Mouse (Mus musculus) testis, adult 2 months (tissue): ENCODE data around the gene Cacna1d. TPM values are rescaled to one million over a fixed set of nuclear protein-coding genes. Genes with fewer than 3 reads are reported as not detected.

Source experiments
- H3K27ac ChIP-seq: fragments of 200-500 bp; 2 replicates; pipeline ENCODE4 v1.5.1; 2012; ENCODE audit warnings: low read depth, low read length; ENCODE audit not compliant: control insufficient read depth, insufficient read depth
- H3K27me3 ChIP-seq: fragments of 200-500 bp; 2 replicates; pipeline ENCODE4 v1.6.1; 2012; ENCODE audit warnings: mild to moderate bottlenecking, low read length, moderate library complexity; ENCODE audit not compliant: control insufficient read depth, insufficient read depth
- H3K36me3 ChIP-seq: fragments of 200-500 bp; 2 replicates; pipeline ENCODE4 v1.6.1; 2012; ENCODE audit warnings: mild to moderate bottlenecking, low read length; ENCODE audit not compliant: control insufficient read depth, insufficient read depth
- H3K4me1 ChIP-seq: fragments of 200-500 bp; 2 replicates; pipeline ENCODE4 v1.6.1; 2012; ENCODE audit warnings: low read length; ENCODE audit not compliant: control insufficient read depth, insufficient read depth
- H3K4me3 ChIP-seq: fragments of 200-500 bp; 2 replicates; pipeline ENCODE4 v1.5.1; 2012; ENCODE audit warnings: low read depth, mild to moderate bottlenecking, low read length, moderate library complexity, mixed read lengths; ENCODE audit not compliant: control insufficient read depth
- CTCF ChIP-seq: fragments of 200-500 bp; IDR thresholded peaks from 2 replicates; pipeline ENCODE4 v1.5.1; 2012; ENCODE audit warnings: low read depth, mild to moderate bottlenecking, inconsistent platforms, low read length, moderate library complexity; ENCODE audit not compliant: control insufficient read depth, insufficient read depth, insufficient replicate concordance
- POLR2A ChIP-seq: fragments of 200-500 bp; IDR thresholded peaks from 2 replicates; pipeline ENCODE4 v1.6.1; 2012; ENCODE audit warnings: low read depth, mild to moderate bottlenecking, inconsistent platforms, low read length, moderate library complexity; ENCODE audit not compliant: control insufficient read depth
- polyA plus RNA-seq: library from polyadenylated mRNA; depleted of rRNA; stranded (reverse); fragments of >200 nt; gene quantifications from 2 replicates; pipeline ENCODE4 v1.2.3, GENCODE M21; 2012

Gene Cacna1d
- polyA plus RNA-seq, 1 experiment = 8.9 TPM

DNA sequence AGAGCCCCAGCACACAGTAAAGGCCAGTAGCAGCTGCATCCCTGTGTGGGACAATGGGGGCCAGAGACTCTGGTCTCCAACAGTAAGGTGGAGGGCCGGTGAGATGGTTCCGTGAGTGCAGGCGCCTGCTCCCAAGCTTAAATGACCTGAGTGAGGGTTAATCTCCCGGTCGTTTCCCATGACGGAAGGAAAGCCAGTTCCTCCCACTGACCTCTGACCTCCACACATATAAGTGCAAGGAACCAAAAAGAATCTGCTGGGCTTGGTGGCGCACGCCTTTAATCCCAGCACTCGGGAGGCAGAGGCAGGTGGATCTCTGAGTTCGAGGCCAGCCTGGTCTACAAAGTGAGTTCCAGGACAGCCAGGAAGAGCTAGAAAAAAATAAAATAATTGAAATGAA, 37.1 kb upstream of the Cacna1d start:
- H3K4me3 ChIP-seq = no peak overlapping the region
- peaks cover 1% of the 10 kb centered on the region for H3K36me3 ChIP-seq
- TF ChIP-seq POLR2A = no peak
- TF ChIP-seq CTCF = no peak
- no peaks in the 10 kb centered on the region for H3K4me1 ChIP-seq
- H3K27ac ChIP-seq = no peak overlapping the region
- H3K27me3 ChIP-seq = no peaks in the 10 kb centered on the region

DNA sequence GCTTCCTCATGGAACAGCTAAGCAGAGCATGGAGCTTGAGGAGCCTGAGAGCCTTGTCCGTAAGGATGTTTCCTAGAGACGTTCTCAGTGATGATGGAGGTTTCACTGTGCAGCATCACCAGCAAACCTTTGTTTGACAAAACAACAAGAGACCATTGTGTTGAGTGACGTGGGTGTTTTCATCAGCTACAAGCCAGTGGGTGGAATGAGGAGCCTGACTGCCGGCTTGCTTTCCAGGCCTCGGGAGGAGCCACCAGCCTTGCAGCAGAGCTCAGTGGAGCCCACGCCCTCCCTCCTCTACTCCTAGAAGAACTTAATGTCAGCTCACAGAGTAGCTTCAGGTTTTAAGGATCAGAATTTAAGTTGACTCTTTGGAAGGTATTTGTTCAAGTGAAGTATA, 32.1 kb upstream of the Cacna1d start:
- no peak overlapping the region for H3K27ac ChIP-seq
- H3K36me3 ChIP-seq = peaks cover 4% of the 10 kb centered on the region
- TF ChIP-seq POLR2A (no peak), CTCF (no peak)
- H3K27me3 ChIP-seq = no peaks in the 10 kb centered on the region
- no peak overlapping the region for H3K4me3 ChIP-seq
- no peaks in the 10 kb centered on the region for H3K4me1 ChIP-seq

DNA sequence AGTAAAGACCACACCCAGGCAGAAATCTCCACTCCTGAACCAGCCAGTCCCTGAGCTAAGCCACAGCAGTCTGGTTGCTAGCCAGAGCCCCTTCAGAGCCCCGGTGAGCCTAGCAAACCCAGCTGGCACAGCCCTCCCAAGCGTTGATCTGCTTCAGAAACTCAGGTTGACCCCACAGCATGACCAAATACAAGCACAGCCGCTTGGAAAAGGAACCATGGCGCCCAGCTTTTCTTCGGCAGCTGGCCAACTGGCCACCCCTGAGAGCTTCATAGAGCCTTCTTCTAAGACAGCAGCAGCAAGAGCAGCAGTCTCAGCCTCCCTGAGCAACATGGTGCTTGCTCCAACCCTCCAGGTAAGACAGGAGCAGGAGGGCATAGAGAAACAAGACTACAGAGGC, 28.1 kb upstream of the Cacna1d start:
- no peaks in the 10 kb centered on the region for H3K4me1 ChIP-seq
- H3K27me3 ChIP-seq = no peaks in the 10 kb centered on the region
- no peak overlapping the region for H3K4me3 ChIP-seq
- H3K36me3 ChIP-seq = peaks cover 4% of the 10 kb centered on the region
- no peak for TF ChIP-seq CTCF
- no peak for TF ChIP-seq POLR2A
- H3K27ac ChIP-seq = no peak overlapping the region

DNA sequence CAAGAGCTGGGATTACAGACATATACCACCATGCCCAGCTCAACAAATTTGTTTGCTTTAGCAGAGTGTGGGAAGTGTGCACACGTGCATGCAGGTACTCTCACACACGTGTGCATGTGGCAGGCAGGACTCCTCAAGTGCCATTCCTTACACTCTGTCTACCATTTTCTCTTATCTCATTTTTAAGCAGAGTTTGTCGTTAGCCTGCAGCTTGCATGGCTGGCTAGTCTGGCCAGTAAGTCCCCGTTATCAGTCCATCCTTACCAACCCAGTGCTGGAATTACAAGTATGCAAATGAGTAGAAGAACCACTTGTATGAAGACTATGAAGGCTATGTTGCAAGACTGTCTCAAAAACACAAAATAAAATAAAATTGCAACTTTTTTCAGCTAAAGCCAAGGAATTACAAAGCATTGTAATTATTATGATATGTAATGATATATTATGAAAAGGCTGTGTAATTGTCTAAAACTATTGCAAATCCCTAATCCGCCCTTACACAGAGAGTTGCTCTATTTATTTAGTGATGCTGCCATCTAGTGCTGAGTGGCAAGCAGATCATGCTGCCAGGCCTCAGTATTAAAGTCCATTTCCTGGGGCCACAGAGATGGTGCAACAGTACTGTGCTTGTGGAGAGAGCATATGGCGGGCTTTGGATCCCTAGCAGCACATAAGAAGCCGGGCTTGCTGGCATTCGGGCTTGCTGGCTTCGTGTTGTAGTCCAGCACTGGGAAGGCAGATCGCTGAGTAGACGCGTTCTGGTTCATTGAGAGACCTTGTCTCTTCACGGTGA, 24.9 kb upstream of the Cacna1d start:
- H3K4me1 ChIP-seq = no peaks in the 10 kb centered on the region
- H3K36me3 ChIP-seq = peaks cover 1% of the 10 kb centered on the region
- H3K27ac ChIP-seq = no peak overlapping the region
- no peak overlapping the region for H3K4me3 ChIP-seq
- TF ChIP-seq POLR2A (no peak), CTCF (no peak)
- no peaks in the 10 kb centered on the region for H3K27me3 ChIP-seq

DNA sequence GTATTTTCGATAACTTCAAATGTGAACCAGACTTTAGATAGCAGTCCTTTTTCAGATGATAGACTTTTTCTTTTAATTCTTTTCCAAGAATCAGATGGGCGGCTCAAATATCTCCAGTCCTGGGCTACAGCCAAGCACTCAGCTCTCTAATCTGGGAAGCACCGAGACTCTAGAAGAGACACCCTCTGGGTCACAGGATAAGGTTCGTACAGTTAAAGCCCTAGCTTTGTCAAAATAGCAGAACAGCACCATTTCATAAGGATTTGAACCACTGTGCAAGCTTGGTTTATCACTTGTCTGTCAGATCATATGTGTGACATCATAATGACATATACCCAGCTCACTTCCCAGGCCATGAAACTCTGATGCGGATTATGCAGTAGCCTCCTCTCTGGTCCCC, 21.6 kb upstream of the Cacna1d start:
- no peak for TF ChIP-seq POLR2A
- no peak for TF ChIP-seq CTCF
- no peaks in the 10 kb centered on the region for H3K27me3 ChIP-seq
- H3K4me3 ChIP-seq = peak overlapping the region; percentile 65
- no peak overlapping the region for H3K27ac ChIP-seq
- no peaks in the 10 kb centered on the region for H3K4me1 ChIP-seq
- peaks cover 1% of the 10 kb centered on the region for H3K36me3 ChIP-seq

DNA sequence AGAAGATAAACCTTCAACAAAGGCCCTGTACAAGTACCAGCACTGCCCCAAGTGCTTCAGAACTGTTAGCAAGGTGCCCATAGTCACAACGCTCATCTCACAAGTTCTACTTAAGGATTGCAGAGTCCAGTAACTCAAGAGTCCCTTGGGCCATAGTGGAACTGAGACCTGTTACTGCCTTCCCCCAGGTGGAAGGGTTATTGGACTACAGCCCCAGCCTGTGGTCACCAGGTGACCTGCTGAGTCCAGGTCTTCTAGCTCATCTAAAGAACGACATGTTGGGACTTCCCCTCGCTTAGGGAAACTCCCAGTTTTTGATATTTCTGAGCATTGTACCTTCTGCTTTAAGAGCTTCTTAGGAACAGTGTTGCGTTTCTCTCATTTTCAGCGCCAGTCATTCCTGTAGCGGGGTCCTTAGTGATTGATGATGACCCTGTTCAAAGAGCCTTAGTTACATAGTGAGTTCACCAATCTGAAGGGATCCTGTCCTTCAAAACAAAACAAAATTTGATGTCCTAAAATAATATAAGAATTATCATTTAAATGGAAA, 19.0 kb upstream of the Cacna1d start:
- TF ChIP-seq POLR2A = no peak
- no peak for TF ChIP-seq CTCF
- no peaks in the 10 kb centered on the region for H3K27me3 ChIP-seq
- H3K4me3 ChIP-seq = no peak overlapping the region
- H3K36me3 ChIP-seq = no peaks in the 10 kb centered on the region; the same call in 1 of the 2 replicates
- H3K4me1 ChIP-seq = no peaks in the 10 kb centered on the region
- H3K27ac ChIP-seq = no peak overlapping the region

DNA sequence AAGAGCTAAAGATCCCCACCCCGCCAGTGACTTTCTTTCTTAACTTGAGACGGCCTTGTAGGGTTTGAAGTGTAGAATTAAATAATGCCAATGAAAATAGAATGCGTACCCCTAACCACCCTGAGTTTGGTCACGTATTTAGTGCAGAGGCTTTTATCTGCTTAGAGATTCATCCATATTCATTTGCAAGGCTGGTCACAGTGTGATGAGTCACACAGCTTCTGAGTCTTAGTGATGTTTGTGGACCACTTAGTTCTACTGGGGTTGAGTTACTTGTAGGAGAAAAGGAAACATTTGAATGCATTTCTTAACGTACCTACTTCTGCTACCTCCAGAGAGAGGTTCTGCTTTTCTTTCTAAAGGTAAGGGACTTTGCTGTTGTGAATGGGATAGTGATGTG, 13.7 kb upstream of the Cacna1d start:
- H3K4me3 ChIP-seq = no peak overlapping the region
- no peaks in the 10 kb centered on the region for H3K27me3 ChIP-seq
- H3K27ac ChIP-seq = no peak overlapping the region
- TF ChIP-seq CTCF = no peak
- TF ChIP-seq POLR2A = no peak
- H3K4me1 ChIP-seq = no peaks in the 10 kb centered on the region
- no peaks in the 10 kb centered on the region for H3K36me3 ChIP-seq
